Mouse (Mus musculus) midbrain, embryonic 14.5 days (tissue): ENCODE measurements around the gene Slc9a8. TPM values are rescaled to one million over a fixed set of nuclear protein-coding genes. Genes with fewer than 3 reads are reported as not detected.
A peak's percentile ranks its signal among the peaks of the same experiment; 100 is the strongest.

Experiments used
- ATAC-seq: fragments of 200-750 bp; cut with Nextera tagmentation; 2 replicates; pipeline ENCODE4 v1.8.0; 2017; ENCODE audit warnings: moderate number of reproducible peaks, moderate library complexity; ENCODE audit not compliant: low FRiP score, low TSS enrichment
- DNase-seq: peaks from one replicate; pipeline ENCODE4 v3.0.0-alpha.2; 2015
- H3K27ac ChIP-seq: fragments of 300-500 bp; sonication (generic); replicated peaks from 2 replicates; pipeline ENCODE4 v1.5.1; 2014; ENCODE audit warnings: mild to moderate bottlenecking, low read depth, low read length, moderate library complexity
- H3K27me3 ChIP-seq: fragments of 300-500 bp; sonication (generic); 2 replicates; pipeline ENCODE4 v1.6.1; 2014; ENCODE audit warnings: low read length, control low read depth, mixed read lengths; ENCODE audit not compliant: control insufficient read depth, insufficient read depth
- H3K36me3 ChIP-seq: fragments of 300-500 bp; sonication (generic); 2 replicates; pipeline ENCODE4 v1.6.1; 2014; ENCODE audit warnings: low read length, control low read depth; ENCODE audit not compliant: control insufficient read depth, insufficient read depth
- H3K4me1 ChIP-seq: fragments of 300-500 bp; sonication (generic); 2 replicates; pipeline ENCODE4 v1.6.1; 2014; ENCODE audit warnings: mild to moderate bottlenecking, antibody characterized with exemption, low read length, control low read depth; ENCODE audit not compliant: control insufficient read depth, insufficient read depth
- H3K4me2 ChIP-seq: fragments of 300-500 bp; sonication (generic); 2 replicates; pipeline ENCODE4 v1.6.1; 2014; ENCODE audit warnings: mild to moderate bottlenecking, low read length, moderate library complexity
- H3K4me3 ChIP-seq: fragments of 300-500 bp; sonication (generic); replicated peaks from 2 replicates; pipeline ENCODE4 v1.5.1; 2014; ENCODE audit warnings: low read depth, low read length
- H3K9ac ChIP-seq: fragments of 300-500 bp; sonication (generic); replicated peaks from 2 replicates; pipeline ENCODE4 v1.6.1; 2014; ENCODE audit warnings: mild to moderate bottlenecking, low read length, moderate library complexity
- H3K9me3 ChIP-seq: fragments of 300-500 bp; sonication (generic); 2 replicates; pipeline ENCODE4 v1.6.1; 2016; ENCODE audit warnings: low read length, control low read depth, mixed read lengths; ENCODE audit not compliant: control insufficient read depth
- WGBS: fragments of 180-500 bp; shearing (Covaris S2); extraction: QIAGEN DNeasy Blood & Tissue Kit; methylation state at CpG from one replicate; pipeline ENCODE4 v1.1.7; 2014; 5-methylcytosine and 5-hydroxymethylcytosine counted together
- polyA plus RNA-seq: library from polyadenylated mRNA; unstranded; fragments of >200 nt; fragmentation: Nextera tagmentation; extraction: Ambion mirVana; gene quantifications from 2 replicates; pipeline ENCODE4 v1.2.1, GENCODE M21; 2014

The Slc9a8 gene
- polyA plus RNA-seq, 1 experiment from 2014 or later = 19.2 TPM

DNA sequence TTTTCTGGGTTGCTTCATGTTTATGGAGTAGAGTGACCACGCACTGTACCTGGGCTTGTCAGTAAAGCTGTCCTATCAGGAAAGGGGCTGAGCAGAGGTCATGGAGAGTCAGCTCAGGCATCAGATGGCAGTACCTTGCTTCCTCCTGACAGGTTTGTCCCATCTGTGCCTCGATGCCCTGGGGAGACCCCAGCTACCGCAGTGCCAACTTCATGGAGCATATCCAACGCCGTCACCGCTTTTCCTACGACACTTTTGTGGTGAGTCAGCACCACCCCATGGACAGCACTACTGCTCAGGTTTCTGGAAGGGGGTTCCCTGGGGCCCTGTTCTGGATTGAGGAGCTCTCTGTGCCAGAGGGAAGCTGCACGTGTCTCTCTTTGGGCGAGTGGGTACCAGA, 90.9 kb downstream of the Slc9a8 start:
- Histone ChIP-seq H3K27ac (no peak overlapping the region), H3K9me3 (no peaks in the 10 kb centered on the region), H3K4me1 (no peaks in the 10 kb centered on the region), H3K27me3 (no peaks in the 10 kb centered on the region), H3K9ac (no peak overlapping the region), H3K4me2 (no peak overlapping the region), H3K36me3 (peaks cover 96% of the 10 kb centered on the region), H3K4me3 (no peak overlapping the region)
- 96% methylated on average over 9 of the region's 9 CpGs for WGBS
- no peak for DNase-seq
- no peak for ATAC-seq

DNA sequence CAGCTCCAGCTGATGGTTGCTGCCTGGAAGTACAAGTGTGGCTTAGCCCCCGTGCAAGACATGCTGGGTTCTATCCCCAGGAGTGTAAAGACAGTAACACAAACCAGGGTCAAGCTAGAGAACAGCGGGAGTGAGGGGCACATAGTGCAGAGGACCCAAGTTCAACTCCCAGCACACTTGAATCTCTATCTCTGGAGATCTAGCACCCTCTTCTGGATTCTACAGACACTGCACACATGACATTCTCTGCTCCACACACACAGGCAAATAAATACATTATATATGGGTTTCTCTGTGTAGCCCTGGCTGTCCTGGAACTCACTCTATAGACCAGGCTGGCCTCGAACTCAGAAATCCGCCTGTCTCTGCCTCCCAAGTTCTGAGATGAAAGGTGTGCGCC, 91.5 kb downstream of the Slc9a8 start:
- Histone ChIP-seq H3K4me1 (no peaks in the 10 kb centered on the region), H3K27me3 (no peaks in the 10 kb centered on the region), H3K9me3 (no peaks in the 10 kb centered on the region), H3K4me3 (no peak overlapping the region), H3K4me2 (no peak overlapping the region), H3K27ac (no peak overlapping the region), H3K9ac (no peak overlapping the region), H3K36me3 (peaks cover 96% of the 10 kb centered on the region)
- WGBS = 88% methylated on average over 5 of the region's 5 CpGs
- peak; percentile 27 for DNase-seq
- no peak for ATAC-seq

GRCm38 (mm10) chr2:167514641-167515040, 93.1 kb downstream of the Slc9a8 start:
- DNase-seq (no peak), ATAC-seq (no peak)
- H3K27ac ChIP-seq = no peak overlapping the region
- no peaks in the 10 kb centered on the region for H3K27me3 ChIP-seq
- H3K4me2 ChIP-seq = no peak overlapping the region
- no peak overlapping the region for H3K9ac ChIP-seq
- H3K36me3 ChIP-seq = peaks cover 84% of the 10 kb centered on the region
- H3K4me1 ChIP-seq = no peaks in the 10 kb centered on the region
- no peak overlapping the region for H3K4me3 ChIP-seq
- no peaks in the 10 kb centered on the region for H3K9me3 ChIP-seq
- 96% methylated on average over 4 of the region's 4 CpGs for WGBS

DNA sequence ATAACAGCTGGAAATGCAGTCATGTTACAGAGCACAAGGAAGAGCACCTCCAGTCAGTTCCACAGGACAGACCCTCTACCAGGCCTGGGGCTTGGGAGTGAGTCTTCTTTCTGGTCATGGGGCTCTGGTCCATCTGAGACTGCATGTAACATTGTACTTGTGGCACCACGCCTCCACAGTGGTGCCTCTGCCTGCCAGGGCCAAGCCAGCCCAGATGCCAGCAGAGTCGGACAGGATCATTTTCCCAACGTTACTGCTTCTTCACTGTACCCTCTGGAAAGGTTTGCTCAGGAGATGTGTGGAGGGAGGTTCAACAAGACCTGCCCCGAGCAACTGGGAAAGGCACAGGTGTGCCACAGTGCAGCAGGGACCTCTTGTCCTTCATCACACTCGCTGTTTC, 94.2 kb downstream of the Slc9a8 start:
- DNase-seq (no peak), ATAC-seq (no peak)
- Histone ChIP-seq H3K27me3 (no peaks in the 10 kb centered on the region), H3K27ac (no peak overlapping the region), H3K36me3 (peaks cover 81% of the 10 kb centered on the region), H3K4me3 (no peak overlapping the region), H3K4me1 (no peaks in the 10 kb centered on the region), H3K9me3 (no peaks in the 10 kb centered on the region), H3K9ac (no peak overlapping the region), H3K4me2 (no peak overlapping the region)
- 94% methylated on average over 5 of the region's 5 CpGs for WGBS

GRCm38 (mm10) chr2:167519606-167520252, 98.2 kb downstream of the Slc9a8 start:
- peaks cover 41% of the 10 kb centered on the region for H3K36me3 ChIP-seq

More at GRCm38 (mm10) chr2:167519606-167520252, 98.2 kb downstream of the Slc9a8 start:
- Histone ChIP-seq H3K9me3 (no peaks in the 10 kb centered on the region), H3K4me3 (no peak overlapping the region), H3K27me3 (no peaks in the 10 kb centered on the region), H3K4me1 (no peaks in the 10 kb centered on the region), H3K9ac (no peak overlapping the region), H3K4me2 (no peak overlapping the region), H3K27ac (no peak overlapping the region)
- DNase-seq = peak; percentile 30
- no peak for ATAC-seq
- WGBS = 83% methylated on average over 5 of the region's 5 CpGs

Other genes with a start within 250 kb of the Slc9a8 start
- gene Kcnb1, start 231.6 kb upstream of the Slc9a8 start, polyA plus RNA-seq = 3.1 and 5.2 TPM in 2 replicates
- 2.2 and 5.3 TPM in 2 replicates for gene Ptgis, start 181.1 kb upstream of the Slc9a8 start, polyA plus RNA-seq
- gene B4galt5, start 72.5 kb upstream of the Slc9a8 start, polyA plus RNA-seq = 16.2 and 20.4 TPM in 2 replicates
- gene Rnf114, start 70.9 kb downstream of the Slc9a8 start, polyA plus RNA-seq = 127 and 146 TPM in 2 replicates
- gene Spata2, start 71.2 kb downstream of the Slc9a8 start, polyA plus RNA-seq = 27.4 and 29.9 TPM in 2 replicates
- gene Snai1, start 116.5 kb downstream of the Slc9a8 start, polyA plus RNA-seq = 0.53 and 4.4 TPM in 2 replicates
- 286 and 299 TPM in 2 replicates for gene Ube2v1, start 210.4 kb downstream of the Slc9a8 start, polyA plus RNA-seq
- 8.0 and 11.5 TPM in 2 replicates for gene Gm20431, start 239.8 kb downstream of the Slc9a8 start, polyA plus RNA-seq